8 mouse cellular contexts compared by ENCODE assay signal in genomic region chr19:8756635-8757387, GRCm38 (mm10). TPM values are rescaled to one million over a fixed set of nuclear protein-coding genes. Genes with fewer than 3 reads are reported as not detected.
DNase-seq lines count a peak whose midpoint lies in the region; ATAC-seq lines count a peak whose summit lies in the region.

Gene Nxf1, plus strand, starts transcription at chr19:8757073.

- DNase-seq in NIH3T3 (ENCODE audit: low read depth), result peak; percentile 99
- peak; percentile 97 to 98 for DNase-seq in cerebellum, postnatal 10 days
- DNase-seq in frontal cortex, postnatal 14 days (ENCODE audit: low spot score in 2 of 2), result peak; percentile 81 to 86
- DNase-seq in layer of hippocampus, postnatal 36 days, result peak; percentile 90 to 91
- peak; percentile 93 for DNase-seq in lung, postnatal 36 days
- peak; percentile 95 for DNase-seq in retina, postnatal 1 day
- peak; percentile 85 for DNase-seq in urinary bladder, adult 18-20 months (ENCODE audit: low spot score in 2 of 2)

- H3K36me3 ChIP-seq in hindbrain, embryonic 13.5 days, result peaks cover 32% of the 10 kb centered on the region

- H3K27ac ChIP-seq in hindbrain, embryonic 13.5 days, result peak within 1 kb of the TSS; percentile 94

- peaks cover 27% of the 10 kb centered on the region for H3K4me1 ChIP-seq in hindbrain, embryonic 13.5 days (replicated peaks)

- H3K9me3 ChIP-seq in hindbrain, embryonic 13.5 days, result no peaks in the 10 kb centered on the region

- no peaks in the 10 kb centered on the region for H3K27me3 ChIP-seq in hindbrain, embryonic 13.5 days

- ATAC-seq in hindbrain, embryonic 13.5 days (ENCODE audit: low FRiP score), result peak; percentile 94

- WGBS in hindbrain, embryonic 13.5 days, result under 1% methylated on average over 75 of the region's 75 CpGs

- H3K4me3 ChIP-seq in hindbrain, embryonic 13.5 days, result peak within 1 kb of the TSS; percentile 97

- H3K9ac ChIP-seq in hindbrain, embryonic 13.5 days, result peak within 1 kb of the TSS; percentile 98

- H3K4me2 ChIP-seq in hindbrain, embryonic 13.5 days, result peak within 1 kb of the TSS; percentile 74

RNA-seq across cellular contexts. Expression of gene Nxf1, which starts in this region (rescaled TPM):
- 168 and 170 TPM in 2 replicates for polyA plus RNA-seq in hindbrain, embryonic 13.5 days (2015; fragmentation: Nextera tagmentation; extraction: Ambion mirVana)
- 100 to 1,000 TPM in 1 of 2 experiments, 10 to 100 TPM in 1; 99.8 to 119 TPM for total RNA-seq in layer of hippocampus, postnatal 36 days (2021)

Comparison
In these comparisons a context has a peak if more than half of its experiments do, and no peak if none do; other contexts are left out.
1. Peak in every context shown above with its lines: DNase-seq, ATAC-seq, H3K4me3 ChIP-seq and H3K27ac ChIP-seq.